Mouse (Mus musculus) spleen, postnatal 36 days (tissue): ENCODE measurements around the gene Fads2.

Source experiments
- DNase-seq, 2 experiments: peaks; one replicate each; pipeline ENCODE4 v3.0.0; 2022; ENCODE audit warnings: low spot score in 2 of 2, mixed read lengths in 1 of 2

Fads2 gene

DNA sequence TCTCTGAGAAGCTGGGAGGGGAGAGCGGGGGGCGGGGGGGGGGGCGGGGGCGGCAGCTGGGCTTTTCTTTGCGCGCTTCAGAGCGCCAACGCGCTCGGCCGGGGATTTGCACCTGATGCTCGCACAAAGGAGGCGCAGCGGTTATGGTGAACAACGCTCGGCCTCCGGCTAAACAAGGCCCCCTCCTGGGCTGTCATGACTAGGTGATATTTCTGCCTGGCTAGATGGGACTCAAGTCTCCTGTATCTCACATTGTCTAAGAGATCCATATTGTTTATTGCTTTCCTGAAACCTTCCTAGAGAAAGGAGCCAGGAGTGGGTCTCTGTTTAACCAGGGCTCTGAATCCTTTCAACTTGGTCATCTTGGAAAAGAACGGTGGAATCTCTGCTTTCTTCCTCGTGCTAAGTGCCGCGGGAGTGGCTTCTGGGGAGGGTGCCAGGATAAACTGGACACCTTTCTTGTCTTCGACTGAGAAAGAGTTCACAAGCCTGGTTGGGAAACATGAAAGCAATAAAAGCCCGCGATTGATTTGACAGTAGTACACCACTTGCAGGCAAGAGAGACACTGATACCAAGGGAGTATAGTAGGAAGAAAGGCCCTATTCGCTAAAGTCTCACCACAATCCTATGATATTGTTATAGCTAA is 631 bp upstream of the Fads2 start:
- peak; percentile 14 to 27 for DNase-seq

DNA sequence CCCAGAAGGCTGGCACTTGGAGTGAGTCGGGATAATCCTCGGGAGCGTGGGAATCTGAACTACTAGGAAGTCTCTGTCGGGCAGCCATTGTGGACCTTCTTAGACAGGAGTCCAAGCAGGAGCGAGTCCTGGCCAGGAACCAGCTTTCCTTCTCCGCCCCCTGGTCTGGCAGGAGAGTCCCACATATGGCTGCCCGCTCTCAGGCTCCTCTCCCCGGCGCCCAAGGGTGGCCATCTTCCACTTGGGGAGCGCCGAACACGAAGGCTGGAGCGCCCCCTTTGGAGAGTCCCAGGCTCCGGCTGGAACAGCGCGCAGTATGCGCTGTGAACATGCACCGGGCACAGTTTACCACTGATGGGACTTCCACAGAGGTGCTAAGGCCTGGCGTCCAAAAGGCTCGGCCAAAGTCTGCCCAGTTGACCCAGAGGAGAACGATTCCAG is 895 bp downstream of the Fads2 start:
- peak; percentile 56 to 60 for DNase-seq

GRCm38 (mm10) chr19:10097826-10098225 is 3.7 kb downstream of the Fads2 start:
- no peak for DNase-seq

DNA sequence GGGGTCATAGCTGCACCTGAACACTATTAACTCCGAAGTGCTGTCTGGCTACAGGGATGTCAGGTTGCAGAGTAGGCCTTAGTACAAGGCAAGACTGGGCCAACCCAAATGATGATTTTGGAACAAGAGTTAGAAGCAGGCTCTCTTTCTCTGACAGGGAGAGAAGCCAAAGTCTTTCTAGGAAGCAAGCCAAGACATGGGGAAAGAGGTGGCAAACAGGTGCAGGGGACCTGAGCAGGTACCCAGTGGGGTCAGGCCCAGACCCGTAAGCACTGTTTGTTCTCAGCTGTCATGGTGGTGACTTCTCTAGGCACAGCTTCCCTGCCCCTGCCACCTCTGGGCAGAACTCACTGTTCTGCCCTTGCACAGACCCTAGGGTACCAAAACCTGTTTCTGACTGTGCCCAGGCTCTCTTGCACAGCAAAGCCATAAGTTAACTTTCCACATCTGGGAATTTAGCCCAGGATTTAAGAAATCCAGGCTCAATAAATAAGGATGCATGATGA is 5.1 kb downstream of the Fads2 start:
- no peak for DNase-seq

DNA sequence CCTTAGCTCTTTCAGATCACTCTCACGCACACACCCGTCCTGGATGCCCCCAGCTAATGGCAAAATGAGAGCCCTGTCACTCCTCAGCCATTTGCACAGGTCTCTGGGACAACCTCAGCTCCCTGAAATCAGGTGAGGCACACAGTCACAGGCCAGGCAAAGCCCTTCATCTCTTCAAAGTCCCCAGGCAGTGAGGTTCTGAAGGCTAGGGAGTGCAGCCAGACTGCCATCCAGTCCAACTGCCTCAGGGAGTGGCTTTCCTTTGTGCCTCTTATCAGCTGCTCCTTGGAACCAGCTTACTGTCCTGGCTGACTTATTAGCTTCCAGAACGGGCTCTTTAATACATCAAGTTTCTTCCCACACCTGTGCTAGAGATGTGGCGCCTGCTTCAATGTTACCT is 6.9 kb downstream of the Fads2 start:
- no peak for DNase-seq

- no peak for DNase-seq
Observed at GRCm38 (mm10) chr19:10093829-10094228, 7.7 kb downstream of the Fads2 start.

- no peak for DNase-seq
Observed at GRCm38 (mm10) chr19:10086976-10087375, 14.6 kb downstream of the Fads2 start.

- no peak for DNase-seq
Observed at GRCm38 (mm10) chr19:10085454-10085853, 16.1 kb downstream of the Fads2 start.

- DNase-seq, result no peak
Observed at GRCm38 (mm10) chr19:10082105-10082504, 19.4 kb downstream of the Fads2 start.

GRCm38 (mm10) chr19:10080384-10080783 is 21.2 kb downstream of the Fads2 start:
- no peak for DNase-seq

DNA sequence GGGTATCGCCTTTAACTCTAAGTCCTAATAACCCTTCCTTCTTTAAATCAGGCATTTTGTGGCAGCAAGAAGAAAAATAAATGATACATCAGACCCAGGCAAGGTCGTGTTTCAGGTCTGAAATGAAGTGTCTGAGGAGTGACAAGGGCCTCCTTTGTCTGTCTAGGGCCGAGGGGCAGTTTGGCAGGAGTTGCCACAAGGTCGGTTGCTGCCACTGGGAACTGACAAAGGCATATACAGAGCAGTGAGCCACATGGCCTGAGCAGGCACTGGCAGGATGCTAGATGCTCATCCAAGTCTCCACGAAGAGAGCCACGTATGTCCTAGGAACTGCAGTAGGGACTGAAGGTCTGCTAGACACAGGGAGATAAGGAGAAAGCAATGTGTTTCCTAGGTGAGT is 23.2 kb downstream of the Fads2 start:
- DNase-seq, result no peak

GRCm38 (mm10) chr19:10073145-10073544 is 28.4 kb downstream of the Fads2 start:
- no peak for DNase-seq

GRCm38 (mm10) chr19:10071892-10072291 is 29.7 kb downstream of the Fads2 start:
- no peak for DNase-seq

- DNase-seq, result no peak
Observed at GRCm38 (mm10) chr19:10071166-10071565, 30.4 kb downstream of the Fads2 start.

GRCm38 (mm10) chr19:10070186-10070980 is 31.2 kb downstream of the Fads2 start:
- DNase-seq, result peak in 1 of 2 experiments; percentile 36

GRCm38 (mm10) chr19:10067701-10068100 is 33.8 kb downstream of the Fads2 start:
- DNase-seq, result no peak

GRCm38 (mm10) chr19:10066502-10066901 is 35.0 kb downstream of the Fads2 start:
- DNase-seq, result no peak

DNA sequence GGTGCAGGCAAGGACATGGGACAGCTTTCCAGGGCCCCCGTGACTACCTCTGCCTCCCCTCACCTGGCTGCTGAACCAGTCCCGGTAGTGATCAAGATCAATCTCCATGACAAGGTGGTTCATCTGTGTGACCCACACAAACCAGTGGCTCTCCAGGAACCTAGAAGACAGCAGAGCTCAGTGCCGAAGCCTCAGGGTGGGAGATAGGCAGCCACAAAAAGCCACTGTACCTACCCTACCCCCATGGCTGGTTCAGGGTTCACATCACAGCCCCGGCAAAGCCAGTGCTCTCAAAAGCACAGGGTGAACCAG is 35.4 kb downstream of the Fads2 start:
- DNase-seq, result no peak

DNA sequence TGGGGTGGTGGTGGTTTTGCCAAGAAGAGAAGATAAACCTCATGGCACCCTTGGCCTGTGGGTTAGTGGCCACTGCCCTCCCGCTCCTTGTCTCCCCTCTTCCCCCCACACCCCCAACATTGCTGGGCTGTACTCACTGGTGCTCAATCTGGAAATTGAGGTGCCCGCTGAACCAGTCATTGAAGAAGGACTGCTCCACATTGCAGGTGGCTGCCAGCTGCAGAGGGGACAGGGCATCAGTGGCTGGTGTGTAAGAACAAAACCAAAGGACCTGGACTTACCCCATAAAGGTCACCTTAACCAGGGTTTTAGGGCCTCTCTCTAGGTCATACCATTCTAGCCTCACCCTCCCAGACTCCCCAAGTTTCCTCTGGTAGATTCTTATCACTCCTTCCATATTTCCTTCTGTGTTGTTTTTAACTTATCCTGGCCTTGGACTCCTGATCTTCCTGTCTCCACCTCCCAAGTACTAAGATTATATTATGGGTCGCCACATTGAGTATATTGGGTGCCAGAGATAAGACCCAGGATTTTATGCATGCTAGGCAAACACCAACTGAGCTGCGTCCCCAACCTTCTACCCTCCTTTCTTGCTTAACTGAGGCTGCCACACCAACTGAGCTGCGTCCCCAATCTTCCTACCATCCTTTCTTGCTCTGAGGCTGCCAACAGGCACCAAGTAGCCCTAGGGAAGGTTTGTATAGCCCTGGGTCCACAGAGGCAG is 35.9 kb downstream of the Fads2 start:
- no peak for DNase-seq

- DNase-seq, result peak; percentile 54 to 55
Observed at GRCm38 (mm10) chr19:10064173-10065012, 37.2 kb downstream of the Fads2 start.

GRCm38 (mm10) chr19:10062862-10063261 is 38.7 kb downstream of the Fads2 start:
- DNase-seq, result no peak

DNA sequence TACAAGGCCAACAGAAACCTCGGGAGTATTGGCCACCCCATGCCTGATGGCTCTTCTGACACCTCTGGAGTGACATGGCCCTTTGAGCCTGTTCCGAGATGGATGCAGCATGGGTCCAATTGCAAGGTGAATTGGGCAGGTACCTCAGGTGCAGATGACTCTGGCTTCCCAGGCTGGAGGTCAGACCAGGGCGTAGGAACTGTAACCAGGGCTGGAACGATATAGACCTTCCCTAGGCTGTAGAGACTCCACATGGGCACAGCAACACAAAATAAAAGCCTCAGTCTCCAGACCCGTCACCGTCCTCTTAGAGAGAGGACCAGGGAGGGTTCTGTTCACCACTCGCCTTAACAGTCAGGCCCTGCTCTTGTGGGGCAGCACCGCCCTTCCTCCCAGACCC is 39.3 kb downstream of the Fads2 start:
- no peak for DNase-seq
